Mouse (Mus musculus): ENCODE measurements at regions not wholly inside any gene's neighbourhood (a gene's known extent, or its start where the extent isn't known, plus 50 kb on each side); places are given as distances from the start of the nearest gene placed in this dataset.

DNA sequence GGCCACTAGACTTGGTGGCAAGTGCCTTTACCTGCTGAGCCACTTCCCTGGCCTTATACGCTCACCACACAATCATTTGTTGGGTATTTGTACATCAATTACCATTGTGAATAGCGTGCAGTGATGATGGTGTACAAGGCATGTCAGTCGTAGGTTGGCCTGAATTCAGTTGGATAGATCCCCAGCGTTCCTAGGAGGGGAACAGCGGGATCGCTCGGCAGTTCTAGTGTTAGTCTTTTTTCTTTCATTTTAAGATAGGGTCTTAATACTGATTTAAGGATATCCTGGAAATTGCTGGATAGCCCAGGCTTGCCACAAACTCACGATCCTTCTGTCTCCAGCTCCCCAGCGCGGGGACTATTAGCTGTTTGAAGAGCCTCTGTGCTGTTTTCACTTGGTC is 92.9 kb upstream of the Arhgap32 start:
- no peak for TF ChIP-seq CTCF (IDR thresholded peaks at IDR 0.05)
- no peak for TF ChIP-seq POLR2A (IDR thresholded peaks at IDR 0.05; ENCODE audit: insufficient read depth, low read depth, low read length)

Measured in heart, adult 2 months (tissue).